Mouse (Mus musculus): ENCODE data around the gene Armh1. TPM values are rescaled to one million over a fixed set of nuclear protein-coding genes. Genes with fewer than 3 reads are reported as not detected.

Armh1 gene
- total RNA-seq, 2 experiments from 2014 or later = not detected

GRCm38 (mm10) chr4:117280397-117280930, 28.5 kb upstream of the Armh1 start:
- DNase-seq = no peak
- no peak for TF ChIP-seq CTCF (IDR thresholded peaks at IDR 0.05)
- peak overlapping the region; percentile 35; the same call in 1 of the 2 replicates for H3K27ac ChIP-seq
- H3K4me3 ChIP-seq = no peak overlapping the region
- intact Hi-C loops (cut with DNase I) = no loop called here

- H3K4me3 ChIP-seq = no peak overlapping the region
- no peak for DNase-seq
- no peak for TF ChIP-seq CTCF (IDR thresholded peaks at IDR 0.05)
- intact Hi-C loops (cut with DNase I) = loop anchor here (10.0 kb wide), 1 partner anchor 396 kb away; no protein-coding TSS in a partner anchor
- peak overlapping the region; percentile 48 for H3K27ac ChIP-seq
These were observed 27.3 kb upstream of the Armh1 start for GRCm38 (mm10) chr4:117279253-117279642.

- no peak for TF ChIP-seq CTCF (IDR thresholded peaks at IDR 0.05)
- H3K27ac ChIP-seq = peak overlapping the region; percentile 48
- no peak overlapping the region for H3K4me3 ChIP-seq
- intact Hi-C loops (cut with DNase I) = loop anchor here (10.0 kb wide), 1 partner anchor 396 kb away; no protein-coding TSS in a partner anchor
- DNase-seq = no peak
These were observed 26.7 kb upstream of the Armh1 start for GRCm38 (mm10) chr4:117278381-117279252.

GRCm38 (mm10) chr4:117277687-117278086, 25.8 kb upstream of the Armh1 start:
- Histone ChIP-seq H3K27ac (peak overlapping the region; percentile 25), H3K4me3 (no peak overlapping the region)
- DNase-seq = no peak
- intact Hi-C loops (cut with DNase I) = loop anchor here (10.0 kb wide), 1 partner anchor 397 kb away; no protein-coding TSS in a partner anchor
- TF ChIP-seq CTCF (IDR thresholded peaks at IDR 0.05) = no peak

GRCm38 (mm10) chr4:117277021-117277420, 25.1 kb upstream of the Armh1 start:
- H3K4me3 ChIP-seq = no peak overlapping the region
- TF ChIP-seq CTCF (IDR thresholded peaks at IDR 0.05) = no peak
- H3K27ac ChIP-seq = peak overlapping the region; percentile 25
- DNase-seq = peak; percentile 66
- intact Hi-C loops (cut with DNase I) = loop anchor here (10.0 kb wide), 1 partner anchor 398 kb away; no protein-coding TSS in a partner anchor

GRCm38 (mm10) chr4:117276281-117276711, 24.4 kb upstream of the Armh1 start:
- no peak for TF ChIP-seq CTCF (IDR thresholded peaks at IDR 0.05)
- no peak overlapping the region for H3K4me3 ChIP-seq
- DNase-seq = no peak
- H3K27ac ChIP-seq = peak overlapping the region; percentile 25
- intact Hi-C loops (cut with DNase I) = loop anchor here (10.0 kb wide), 1 partner anchor 399 kb away; no protein-coding TSS in a partner anchor

- Histone ChIP-seq H3K4me3 (no peak overlapping the region), H3K27ac (no peak overlapping the region)
- TF ChIP-seq CTCF (IDR thresholded peaks at IDR 0.05) = no peak
- no peak for DNase-seq
- intact Hi-C loops (cut with DNase I) = loop anchor here (5.0 to 10.0 kb wide), 2 partner anchors 253 to 400 kb away; no protein-coding TSS in a partner anchor
These were observed 22.8 kb upstream of the Armh1 start for GRCm38 (mm10) chr4:117274720-117275119.

- TF ChIP-seq CTCF (IDR thresholded peaks at IDR 0.05) = no peak
- Histone ChIP-seq H3K4me3 (no peak overlapping the region), H3K27ac (no peak overlapping the region)
- intact Hi-C loops (cut with DNase I) = loop anchor here (5.0 to 10.0 kb wide), 2 partner anchors 255 to 402 kb away; no protein-coding TSS in a partner anchor
- DNase-seq = no peak
These were observed 20.5 kb upstream of the Armh1 start for GRCm38 (mm10) chr4:117272459-117272858.

GRCm38 (mm10) chr4:117270278-117270677, 18.4 kb upstream of the Armh1 start:
- DNase-seq = peak; percentile 78
- no peak overlapping the region for H3K27ac ChIP-seq
- peak; percentile 94 for TF ChIP-seq CTCF (IDR thresholded peaks at IDR 0.05)
- no peak overlapping the region for H3K4me3 ChIP-seq
- intact Hi-C loops (cut with DNase I) = loop anchor here (1.0 to 10.0 kb wide), 4 partner anchors 43 to 405 kb away; no protein-coding TSS in a partner anchor

- no peak for TF ChIP-seq CTCF (IDR thresholded peaks at IDR 0.05)
- DNase-seq = peak; percentile 27
- intact Hi-C loops (cut with DNase I) = no loop called here
- Histone ChIP-seq H3K27ac (no peak overlapping the region), H3K4me3 (no peak overlapping the region)
These were observed 16.0 kb upstream of the Armh1 start for GRCm38 (mm10) chr4:117267831-117268437.

- DNase-seq = peak; percentile 80
- no peak overlapping the region for H3K27ac ChIP-seq
- peak; percentile 96 for TF ChIP-seq CTCF (IDR thresholded peaks at IDR 0.05)
- intact Hi-C loops (cut with DNase I) = no loop called here
- no peak overlapping the region for H3K4me3 ChIP-seq
These were observed 15.4 kb upstream of the Armh1 start for GRCm38 (mm10) chr4:117267284-117267683.

GRCm38 (mm10) chr4:117262987-117263386, 11.1 kb upstream of the Armh1 start:
- H3K27ac ChIP-seq = no peak overlapping the region
- intact Hi-C loops (cut with DNase I) = no loop called here
- H3K4me3 ChIP-seq = no peak overlapping the region
- no peak for DNase-seq
- no peak for TF ChIP-seq CTCF (IDR thresholded peaks at IDR 0.05)

Data from gastrocnemius, adult 2 months (tissue).